Mouse (Mus musculus) embryo, embryonic 11.5 days (tissue): ENCODE data around the gene Apoa2.

Experiments used
- DNase-seq: peaks from one replicate; pipeline ENCODE4 v3.0.0-alpha.2; 2012; ENCODE audit warnings: low read depth, low spot score

The Apoa2 gene

DNA sequence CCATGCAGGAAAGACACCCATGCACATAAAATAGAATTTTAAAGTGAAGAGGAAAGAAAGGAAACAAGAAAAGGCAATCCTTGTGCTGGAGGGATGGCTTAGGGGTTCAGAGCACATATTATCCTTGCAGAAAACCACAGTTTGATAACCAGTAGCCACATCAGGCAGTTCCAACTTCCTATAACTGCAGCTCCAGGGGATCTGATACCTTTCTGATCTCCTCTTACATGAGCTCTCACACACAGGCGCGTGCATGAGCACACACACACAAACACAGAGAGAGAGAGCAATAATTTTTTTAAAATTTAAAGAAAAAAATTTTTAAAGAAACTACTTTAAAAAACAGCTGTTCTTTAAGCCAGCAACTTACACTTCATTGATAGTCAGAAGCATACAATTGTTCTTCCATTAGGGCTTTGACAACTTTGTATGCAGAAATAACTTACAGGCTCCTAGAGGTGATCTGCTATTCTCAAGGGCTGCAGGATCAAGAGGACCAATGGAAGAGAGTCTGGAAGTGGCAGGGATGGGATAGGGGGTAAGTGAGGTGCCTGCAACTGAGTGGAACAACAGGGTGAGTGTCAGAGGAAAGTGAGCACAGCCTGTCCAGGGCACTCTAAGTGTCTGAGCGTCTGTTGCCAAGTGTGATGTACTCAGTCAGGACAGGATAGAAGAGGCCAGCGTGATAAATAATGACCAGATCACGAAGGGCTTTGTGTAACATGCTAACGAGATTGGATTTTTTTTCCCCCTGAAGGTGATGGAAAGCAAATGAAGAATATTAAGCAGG is 19.0 kb upstream of the Apoa2 start:
- no peak for DNase-seq

DNA sequence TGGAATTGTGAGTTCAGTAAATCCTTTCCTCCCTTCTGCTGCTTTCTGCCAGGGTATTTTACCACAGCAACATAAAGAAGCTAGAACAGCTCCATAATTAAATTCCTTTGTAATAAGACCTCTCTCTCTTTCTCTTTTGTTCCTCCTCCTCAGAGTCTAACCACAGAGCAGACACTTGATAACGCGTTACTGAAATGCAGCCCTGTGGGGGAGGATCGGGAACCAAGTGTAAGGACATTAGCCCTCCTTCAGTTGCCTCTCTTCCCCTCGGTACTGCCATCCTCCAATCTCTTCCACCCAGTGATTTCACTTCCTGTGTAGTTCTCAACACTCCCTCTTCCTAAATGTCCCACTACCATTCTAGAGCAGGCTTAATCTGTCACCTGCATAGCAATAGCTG is 15.4 kb upstream of the Apoa2 start:
- no peak for DNase-seq

DNA sequence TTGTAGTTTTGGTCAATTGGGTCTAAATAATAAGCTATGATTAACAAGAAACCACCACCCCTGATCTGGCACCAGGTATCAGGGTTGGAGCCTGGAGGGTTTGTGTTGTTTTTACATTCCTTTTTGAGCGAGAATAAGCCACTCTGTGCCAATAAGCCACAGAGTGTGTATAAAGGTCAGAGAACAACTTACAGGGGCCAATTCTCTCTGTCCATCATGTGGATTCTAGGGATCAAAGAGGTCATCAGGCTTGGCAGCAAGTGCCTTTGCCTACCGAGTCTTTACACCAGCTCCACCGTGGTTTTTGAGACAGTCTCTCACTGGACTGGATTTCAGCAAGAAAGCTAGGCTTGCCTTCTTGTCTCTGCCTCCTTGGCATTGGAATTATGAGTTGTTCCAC is 12.0 kb upstream of the Apoa2 start:
- DNase-seq: no peak

DNA sequence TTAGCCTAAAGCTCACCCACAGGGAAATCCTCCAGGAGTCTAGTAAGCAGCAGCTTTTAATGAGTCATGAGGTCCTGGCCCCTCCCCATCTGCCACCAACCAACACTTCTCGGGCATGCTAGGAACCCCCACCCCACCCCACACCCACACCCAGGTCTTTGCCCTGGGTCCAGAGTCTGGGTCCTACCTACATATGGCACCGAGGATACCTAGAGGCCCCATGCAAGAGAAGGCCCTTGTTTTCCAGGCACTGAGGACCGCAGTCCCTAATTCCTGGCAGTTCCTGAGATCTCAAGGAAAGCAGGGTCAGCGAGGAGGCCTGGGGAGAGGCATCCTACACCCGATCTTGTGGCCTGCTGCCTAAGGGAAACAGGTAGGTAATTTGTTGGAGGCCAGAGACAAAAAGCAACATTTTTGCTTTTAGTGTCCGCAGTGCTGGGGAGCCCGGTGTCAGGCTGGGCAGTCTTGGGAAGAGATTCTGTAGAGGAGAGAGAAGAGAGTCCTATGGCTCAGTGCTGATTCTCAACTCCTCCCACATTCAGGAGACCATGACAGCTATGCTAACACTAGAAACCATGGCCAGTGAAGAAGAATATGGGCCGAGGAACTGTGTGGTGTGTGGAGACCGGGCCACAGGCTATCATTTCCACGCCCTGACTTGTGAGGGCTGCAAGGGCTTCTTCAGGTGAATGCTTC is 10.9 kb upstream of the Apoa2 start, which contains the start of gene Nr1i3:
Gene Nr1i3, plus strand, starts transcription at position 170 of the 696 bp plus-strand sequence.
- no peak for DNase-seq

DNA sequence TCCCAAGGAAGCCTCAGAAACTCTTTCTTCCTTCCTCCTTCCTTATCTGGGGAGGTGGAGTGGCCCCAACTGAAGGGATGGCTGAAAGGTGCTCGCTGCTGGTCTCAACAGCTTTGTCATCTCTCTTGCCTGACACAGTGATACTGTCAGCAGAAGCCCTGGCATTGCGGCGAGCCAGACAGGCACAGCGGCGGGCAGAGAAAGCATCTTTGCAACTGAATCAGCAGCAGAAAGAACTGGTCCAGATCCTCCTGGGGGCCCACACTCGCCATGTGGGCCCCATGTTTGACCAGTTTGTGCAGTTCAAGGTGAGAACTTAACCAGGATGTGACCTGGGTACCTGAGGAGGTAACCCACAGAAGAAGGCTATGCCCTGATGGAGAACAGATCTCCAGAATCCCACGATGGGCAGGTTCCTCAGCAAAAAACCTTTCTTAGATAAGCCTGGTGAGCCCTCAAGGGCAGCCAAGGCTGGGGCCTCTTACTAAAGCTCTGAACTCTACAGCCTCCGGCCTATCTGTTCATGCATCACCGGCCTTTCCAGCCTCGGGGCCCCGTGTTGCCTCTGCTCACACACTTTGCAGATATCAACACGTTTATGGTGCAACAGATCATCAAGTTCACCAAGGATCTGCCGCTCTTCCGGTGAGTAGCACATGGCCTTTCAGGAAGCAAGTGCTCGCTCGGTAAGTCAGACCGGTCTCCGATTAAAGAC is 8.5 kb upstream of the Apoa2 start:
- no peak for DNase-seq

DNA sequence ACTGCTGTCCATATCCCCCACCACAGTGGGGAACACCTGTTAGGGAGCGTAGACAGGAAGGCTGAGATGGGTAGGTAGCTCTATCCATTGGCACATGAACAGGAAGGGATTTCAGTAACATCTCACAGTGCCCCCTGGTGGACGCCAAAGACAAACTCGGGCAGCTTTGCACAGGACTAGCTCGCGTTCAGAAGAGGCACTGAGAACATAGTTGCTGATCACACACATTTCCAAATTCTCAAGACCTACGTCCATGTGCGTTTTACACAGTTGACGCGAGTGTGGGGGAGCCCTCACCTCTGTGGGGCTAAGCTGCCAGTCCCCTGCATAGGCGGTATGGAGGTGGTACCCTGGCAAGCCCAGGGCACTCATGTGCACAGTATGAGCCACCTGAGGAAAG is 4.0 kb upstream of the Apoa2 start:
- DNase-seq: peak; percentile 76

DNA sequence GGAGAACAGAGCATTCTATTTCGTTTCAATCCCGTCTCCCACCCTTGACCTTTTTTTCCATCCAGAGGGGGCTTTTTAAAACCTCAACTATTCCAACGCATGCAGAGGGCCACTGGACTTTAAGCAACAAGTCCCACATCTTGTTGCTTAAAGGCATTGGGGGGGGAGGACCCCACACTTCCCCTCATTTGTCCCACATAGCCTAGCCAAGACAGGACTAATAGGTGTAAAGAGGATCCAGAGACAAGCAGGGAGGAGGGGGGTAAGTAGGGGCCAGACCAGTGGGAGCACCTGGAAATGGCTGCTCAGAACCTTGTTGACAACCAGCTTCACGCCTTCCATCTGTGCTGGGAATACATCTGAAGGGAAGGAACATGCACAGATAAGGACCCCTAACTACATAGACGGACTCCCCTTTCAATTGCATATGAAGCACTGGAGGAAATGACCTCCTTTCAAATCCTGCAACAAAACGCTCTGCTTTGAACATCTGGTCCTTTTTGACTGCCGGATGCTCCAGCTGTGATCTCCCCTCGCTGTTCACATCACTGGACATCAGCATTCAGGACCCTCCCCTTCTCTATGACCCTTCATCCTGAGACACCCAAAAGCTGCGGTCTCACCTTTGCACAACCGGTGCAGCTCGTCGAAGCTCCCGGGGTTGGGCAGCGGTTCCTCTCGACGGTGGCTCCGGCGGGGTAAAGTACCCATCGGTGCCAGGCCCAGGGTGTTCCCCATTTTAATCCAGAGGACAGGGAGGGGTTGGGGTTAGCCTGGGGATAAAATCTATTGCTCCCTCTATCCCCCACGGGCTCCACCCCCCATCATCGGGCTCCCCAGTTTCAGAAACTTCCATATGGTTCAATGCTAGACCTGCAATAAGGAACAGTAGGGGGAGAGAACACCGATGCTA is 3.3 kb upstream of the Apoa2 start:
- DNase-seq: no peak

DNA sequence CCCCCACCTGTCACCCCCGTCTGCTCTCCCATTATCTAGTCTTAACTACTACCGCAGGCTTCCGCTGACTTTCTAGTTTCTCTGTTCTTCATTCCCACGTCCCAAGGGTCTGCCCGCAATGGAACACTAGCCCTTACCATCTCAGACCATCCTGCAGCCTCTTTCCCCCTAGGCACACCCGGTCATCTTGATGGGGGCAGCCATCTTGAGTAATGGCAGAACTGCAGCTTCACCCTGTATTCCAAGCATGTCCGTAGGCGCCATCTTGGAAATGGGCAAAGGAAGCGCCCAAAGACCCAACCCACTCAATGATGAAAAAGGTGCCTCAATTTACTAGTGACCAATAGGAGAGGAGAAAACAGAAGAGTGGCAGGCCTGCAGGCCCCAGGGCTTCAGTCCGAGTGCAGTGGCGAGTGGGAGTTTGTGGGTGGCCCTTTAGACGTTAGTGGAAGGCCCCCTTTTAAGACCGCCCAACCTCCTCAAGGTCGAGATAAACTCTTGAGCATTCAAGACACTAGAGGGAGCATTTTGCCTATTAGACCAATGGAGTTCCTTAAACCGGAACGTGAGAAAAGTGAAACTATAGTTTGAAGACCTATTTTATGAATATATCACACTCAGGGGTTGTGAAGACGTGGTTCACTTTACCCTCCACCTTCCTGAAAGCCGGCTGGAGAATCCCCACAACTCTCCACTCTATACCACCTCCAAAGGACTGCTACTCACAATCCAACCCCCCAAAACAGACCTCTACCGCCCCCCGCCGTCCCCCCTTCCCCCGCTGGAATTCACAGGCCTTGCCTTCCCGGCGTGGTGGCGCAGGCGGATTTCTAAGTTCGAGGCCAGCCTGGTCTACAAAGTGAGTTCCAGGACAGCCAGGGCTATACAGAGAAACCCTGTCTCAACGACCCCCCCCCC is 2.4 kb upstream of the Apoa2 start, which contains the start of gene Tomm40l:
Gene Tomm40l, minus strand, starts transcription at position 277 of the 918 bp plus-strand sequence.
- DNase-seq: peak; percentile 93

DNA sequence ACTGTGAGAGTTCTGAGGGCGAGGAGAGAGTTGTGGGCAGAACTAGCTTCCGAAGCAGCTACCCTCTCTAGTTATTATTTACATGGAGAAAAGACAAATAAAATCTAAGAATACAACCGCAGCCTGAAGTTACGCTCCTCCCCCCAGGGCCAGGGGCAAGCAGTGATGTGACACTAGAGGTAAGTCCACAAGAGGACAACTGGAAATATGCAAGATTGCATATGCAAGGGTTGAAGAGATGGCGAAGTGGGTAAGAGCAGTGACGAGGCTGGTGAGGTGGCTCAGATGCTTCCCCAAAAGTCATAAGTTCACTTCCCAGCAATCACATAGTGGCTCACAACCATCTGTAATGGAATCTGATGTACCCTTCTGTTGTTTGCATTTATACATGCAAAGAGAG is 1.7 kb upstream of the Apoa2 start:
- no peak for DNase-seq

DNA sequence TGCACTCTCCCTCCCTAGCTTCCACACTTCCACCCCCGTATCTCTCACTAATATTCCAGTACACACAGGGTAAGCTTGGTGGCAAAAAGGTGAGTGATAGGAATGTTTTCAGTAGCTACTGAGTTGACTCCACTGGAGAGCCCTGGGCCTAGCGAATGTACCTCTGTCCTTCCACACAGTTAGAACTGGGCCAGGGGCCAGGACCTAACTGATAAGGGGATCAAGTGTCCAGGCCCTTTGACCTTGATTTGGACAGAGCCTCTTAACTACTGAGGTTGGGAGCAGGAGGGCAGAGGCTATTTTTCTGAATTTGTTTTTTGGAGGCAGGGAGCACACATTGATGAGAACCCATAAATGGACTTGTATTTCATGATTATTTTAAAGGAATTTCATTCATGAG is 1.1 kb upstream of the Apoa2 start:
- DNase-seq: no peak

DNA sequence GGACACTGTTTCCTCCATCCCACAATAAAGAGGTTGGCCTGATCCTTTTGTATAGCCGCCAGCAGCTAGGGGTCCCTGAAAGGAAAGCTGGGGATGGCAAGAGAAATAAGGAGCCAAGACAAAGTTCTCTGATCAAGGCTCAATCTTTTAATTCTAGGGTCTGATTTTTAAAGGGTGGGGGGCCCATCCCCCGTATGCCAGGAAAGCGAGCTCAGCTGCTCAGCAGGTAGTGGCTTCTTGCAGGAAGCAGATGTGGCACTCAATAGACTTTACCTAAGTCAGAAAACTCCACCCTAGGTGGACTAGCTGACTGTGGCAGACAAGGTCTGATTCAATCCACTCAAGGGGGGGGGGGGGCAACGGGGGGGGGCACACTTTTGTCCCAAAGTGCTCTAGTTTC is 1.9 kb downstream of the Apoa2 start:
- no peak for DNase-seq

DNA sequence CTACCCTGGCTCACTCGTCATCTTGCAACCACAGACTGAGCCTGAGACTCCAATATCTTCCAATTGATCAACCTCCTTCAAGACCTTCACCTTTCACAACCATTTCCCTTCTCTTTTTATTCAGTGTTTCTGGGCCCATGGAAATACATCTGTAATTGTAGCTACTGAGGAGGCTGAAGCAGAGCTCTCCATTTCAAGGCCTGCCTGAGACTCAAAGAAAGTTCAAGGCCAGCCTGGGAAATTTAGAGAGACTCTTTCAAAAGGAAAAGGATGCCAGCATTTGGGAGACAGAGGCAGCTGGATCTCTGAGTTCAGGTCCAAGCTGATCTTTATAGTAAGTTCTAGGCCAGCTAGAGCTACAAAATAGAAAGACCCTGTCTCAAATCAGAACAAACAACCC is 3.0 kb downstream of the Apoa2 start:
- no peak for DNase-seq

DNA sequence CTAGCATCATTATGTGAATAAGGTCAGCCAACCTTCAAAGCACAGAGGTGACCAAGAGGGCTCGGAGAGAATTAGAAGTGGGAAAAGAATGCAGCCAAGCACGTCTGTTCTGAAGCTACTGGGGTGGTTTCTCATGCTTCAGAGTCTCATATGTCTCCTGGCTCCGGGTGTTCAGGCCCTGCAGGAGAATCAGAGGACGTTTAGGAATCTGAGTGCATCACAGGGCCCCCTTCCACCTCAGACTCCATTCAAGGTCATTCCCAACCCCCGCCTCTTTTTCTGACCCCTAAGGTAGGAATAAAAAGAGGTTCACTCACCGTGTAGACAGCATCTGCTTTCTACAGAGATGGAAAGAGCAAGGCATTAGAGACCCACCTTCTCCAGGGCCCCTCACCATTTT is 4.9 kb downstream of the Apoa2 start:
- DNase-seq: no peak

DNA sequence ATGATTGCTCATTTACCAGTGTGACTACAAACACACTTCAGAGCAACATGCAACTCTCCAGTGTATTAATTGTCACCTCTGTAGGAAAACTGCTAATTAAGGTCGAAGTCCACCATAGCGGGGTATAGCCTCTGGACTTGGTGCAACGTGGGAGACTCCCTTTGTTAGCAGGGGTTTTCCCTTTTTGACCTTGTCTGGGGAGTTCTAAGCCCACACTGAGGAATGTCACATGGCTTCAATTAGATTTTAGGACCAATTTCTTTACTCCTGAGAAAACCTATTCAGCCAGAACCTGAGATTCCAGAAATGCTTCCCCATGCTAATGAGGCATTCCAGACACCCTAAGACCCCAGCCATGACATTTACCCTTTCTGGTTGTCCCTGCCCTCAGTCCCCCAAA is 5.4 kb downstream of the Apoa2 start:
- DNase-seq: no peak

DNA sequence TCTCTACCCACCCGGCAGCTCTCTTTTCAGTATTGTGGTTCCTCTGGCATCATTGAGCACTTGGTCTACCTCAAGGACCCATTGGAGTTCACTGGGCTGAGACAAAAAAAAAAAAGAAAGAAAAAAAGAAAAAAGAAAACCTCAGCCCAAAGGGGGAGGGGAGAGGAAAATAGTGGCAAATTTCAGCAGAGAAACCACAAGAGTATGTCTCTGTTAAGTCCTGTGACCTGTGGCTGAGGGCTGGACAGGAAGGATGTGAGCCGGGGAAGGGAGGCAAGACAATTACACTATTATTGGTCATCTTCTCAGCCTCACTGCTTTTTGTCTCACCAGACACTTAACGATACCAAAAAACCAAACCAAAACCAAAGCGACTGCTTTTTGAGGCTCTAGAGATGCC is 7.0 kb downstream of the Apoa2 start:
- no peak for DNase-seq

DNA sequence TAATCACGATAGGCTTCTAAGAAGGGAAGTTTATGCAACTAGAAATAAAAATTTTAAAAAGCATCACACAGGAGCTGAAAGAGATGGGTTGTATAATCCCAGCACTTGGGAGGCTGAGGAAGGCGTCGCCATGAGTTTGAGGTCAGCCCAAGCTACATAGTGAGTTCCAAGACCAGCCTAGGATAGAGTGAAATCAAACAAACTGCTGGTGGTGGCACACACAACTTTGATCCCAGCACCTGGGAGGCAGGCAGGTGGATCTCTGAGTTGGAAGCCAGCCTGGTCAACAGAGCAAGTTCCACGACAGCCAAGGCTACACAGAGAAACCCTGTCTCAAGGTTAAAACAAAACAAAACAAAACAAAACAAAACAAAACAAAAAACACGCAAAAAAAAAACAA is 7.5 kb downstream of the Apoa2 start:
- DNase-seq: no peak

DNA sequence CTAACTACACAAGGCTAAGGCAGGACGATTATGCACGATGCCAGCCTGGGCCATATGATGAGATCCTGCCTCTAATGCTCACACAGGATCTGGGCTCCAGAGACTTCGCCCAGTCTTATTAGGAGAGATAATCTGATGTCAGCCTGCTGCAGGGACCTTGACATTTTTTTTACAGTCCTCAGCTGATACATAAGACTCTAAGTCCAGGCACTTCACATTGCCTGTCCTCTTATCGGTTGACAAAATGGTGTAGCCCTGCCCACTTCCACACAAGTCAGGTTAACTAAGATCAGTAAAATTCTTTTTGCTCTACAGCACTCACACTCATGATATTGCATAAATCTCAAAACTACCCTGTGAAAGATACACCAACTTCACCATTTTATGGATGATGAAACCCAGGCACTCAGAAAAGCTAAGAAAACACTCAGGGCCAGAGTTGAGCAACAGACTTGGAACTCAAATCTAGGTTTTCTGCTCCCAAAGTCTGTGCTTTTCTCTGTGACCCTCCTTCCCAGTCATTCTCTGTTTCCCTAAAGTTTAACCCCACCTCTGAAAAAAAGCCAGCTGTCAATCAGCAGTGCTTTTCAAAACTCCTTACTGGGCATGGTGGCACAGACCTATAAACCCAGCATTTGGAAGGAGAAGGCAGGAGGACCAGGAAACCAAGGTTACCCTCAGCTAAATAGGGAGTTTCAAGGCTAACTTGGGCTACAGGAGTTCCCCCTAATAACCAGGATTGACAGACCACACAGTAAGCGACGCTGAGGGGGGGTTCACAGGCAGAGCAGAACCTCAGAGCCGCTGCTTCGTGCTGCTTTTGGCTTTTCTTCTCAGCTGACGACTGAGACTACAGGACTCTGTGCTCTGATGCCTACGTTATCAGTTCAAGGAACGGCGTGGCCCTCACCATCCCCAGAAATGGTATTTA is 8.2 kb downstream of the Apoa2 start:
- DNase-seq: no peak

DNA sequence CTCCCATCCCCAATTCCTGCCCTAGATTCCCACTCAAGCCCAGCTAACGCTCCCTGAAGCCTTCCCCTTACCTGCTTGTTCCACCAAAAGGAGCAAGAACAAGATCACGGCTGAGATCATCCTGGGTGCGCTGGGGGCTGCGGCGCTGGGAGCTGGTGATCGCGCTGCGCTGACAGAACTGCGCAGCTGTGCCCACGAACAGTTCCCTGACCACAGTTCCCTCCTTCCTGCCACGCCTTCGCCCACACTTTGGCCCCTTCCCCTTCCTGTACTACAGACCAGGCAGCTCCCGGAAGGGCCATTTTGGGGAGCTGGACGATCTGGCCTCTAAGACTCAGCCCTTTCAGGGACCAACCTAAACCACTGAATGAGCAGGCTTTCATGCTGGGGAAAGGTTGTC is 9.3 kb downstream of the Apoa2 start, which contains the start of gene Fcer1g:
Gene Fcer1g, minus strand, starts transcription at position 240 of the 400 bp plus-strand sequence.
- no peak for DNase-seq

DNA sequence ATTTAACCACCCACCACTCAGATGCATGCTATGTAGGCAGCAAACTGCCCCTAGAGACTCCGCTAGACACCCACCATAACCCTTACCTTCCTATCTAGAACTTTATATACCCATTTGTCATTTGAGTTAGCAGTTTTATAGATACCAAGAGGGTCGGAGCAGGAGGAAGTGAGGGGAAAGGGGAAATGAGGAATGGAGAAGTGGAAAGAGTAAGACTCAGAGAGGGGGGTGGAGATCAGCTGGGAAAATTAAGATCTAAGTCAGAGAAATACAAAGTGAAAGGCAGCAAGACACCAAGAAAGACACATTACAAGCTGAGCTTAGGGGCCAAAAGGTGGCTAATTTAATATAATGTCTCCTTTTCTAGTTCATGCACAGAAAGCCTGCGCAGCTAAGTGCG is 9.7 kb downstream of the Apoa2 start:
- DNase-seq: no peak
